Mouse (Mus musculus): ENCODE results near the gene Aurkb.

DNA sequence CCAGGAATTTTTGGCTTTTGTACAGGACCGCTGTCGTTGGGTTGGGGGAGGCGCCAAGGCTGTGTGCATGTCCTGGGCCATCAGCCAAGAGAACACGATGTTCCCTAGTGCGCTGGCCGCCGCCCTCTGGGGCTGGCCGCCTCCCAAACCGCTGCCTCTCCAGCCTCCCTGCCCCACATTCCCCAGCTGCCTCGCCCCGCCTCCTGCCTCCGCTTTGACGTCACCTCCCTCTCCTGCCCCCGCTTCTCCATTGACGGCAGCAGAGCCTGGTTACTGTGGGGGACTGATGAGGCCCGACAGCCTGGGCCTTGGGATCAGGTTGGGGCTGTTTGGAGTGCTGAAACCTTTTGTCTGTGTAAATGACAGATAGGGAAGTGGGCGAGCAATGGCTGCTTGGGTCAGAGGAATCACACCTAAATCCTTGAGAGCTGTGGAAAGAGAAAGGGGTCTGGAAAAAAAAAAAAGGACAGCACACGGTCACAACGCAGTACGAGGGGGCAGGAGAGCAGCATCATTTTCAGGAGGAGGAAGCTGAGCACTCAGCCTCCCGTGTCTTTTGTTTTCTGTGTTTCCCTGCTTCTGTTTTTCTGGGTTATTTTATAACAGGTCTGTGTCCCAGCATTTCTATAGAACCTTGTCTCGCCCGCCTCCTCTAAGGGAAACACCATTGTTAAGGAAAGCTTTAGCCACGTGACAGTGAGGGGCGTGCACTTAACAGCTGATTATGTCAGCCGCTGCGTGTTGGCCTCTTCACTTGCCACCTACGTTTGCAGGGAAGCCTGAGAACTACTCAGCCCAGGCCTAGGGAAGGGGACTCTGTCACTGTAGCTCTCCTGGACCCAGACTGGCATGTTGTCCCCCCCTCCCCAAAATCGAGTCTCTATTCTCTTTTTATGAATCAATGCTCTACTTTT lies 51.8 kb downstream of the Aurkb start:
- no peak for TF ChIP-seq GATA1 (IDR thresholded peaks at IDR 0.05; ENCODE audit: low read length)
- no peak for TF ChIP-seq TAL1 (IDR thresholded peaks at IDR 0.05; ENCODE audit: low read length)

All from erythroblast, embryonic 14.5 days (primary cell).